15 mouse cellular contexts compared by ENCODE assay signal in genomic region chr9:109049996-109050673, GRCm38 (mm10). TPM values are rescaled to one million over a fixed set of nuclear protein-coding genes. Genes with fewer than 3 reads are reported as not detected.
DNase-seq lines count a peak whose midpoint lies in the region; ATAC-seq and TF ChIP-seq lines count a peak whose summit lies in the region.
"Had no signal": no experiment of that assay in that cellular context is flagged by ENCODE, and none has a peak within 500 bp of the region (broad histone marks: within the 10 kb centered on the region; RNA-seq: fewer than 3 reads in every experiment).

No protein-coding gene starts in this region.

- H3K36me3 ChIP-seq in forebrain, postnatal 0 days (ENCODE audit: insufficient read depth), result no peaks in the 10 kb centered on the region
- H3K36me3 ChIP-seq: midbrain, embryonic 15.5 days; neural tube, embryonic 13.5 days had no signal

- no peak overlapping the region for H3K27ac ChIP-seq in forebrain, postnatal 0 days (ENCODE audit: low read depth, low read length)
- H3K27ac ChIP-seq: midbrain, embryonic 15.5 days; neural tube, embryonic 13.5 days had no signal

- intact Hi-C loops in heart, postnatal 25 days (cut with DNase I), result no loop called here

- no peaks in the 10 kb centered on the region for H3K27me3 ChIP-seq in forebrain, postnatal 0 days (ENCODE audit: insufficient read depth, low read length)
- H3K27me3 ChIP-seq: midbrain, embryonic 15.5 days; neural tube, embryonic 13.5 days had no signal

- WGBS in forebrain, postnatal 0 days, result 82% methylated on average over 9 of the region's 9 CpGs

- DNase-seq in heart, adult 11 months, result peak; percentile 84
- DNase-seq in heart, postnatal 25 days (ENCODE audit: low spot score), result no peak
- peak; percentile 13 to 19 for DNase-seq in right cerebral cortex, postnatal 10 days (ENCODE audit: low spot score in 2 of 2)
- no peak for DNase-seq in right cerebral cortex, postnatal 14 days
- DNase-seq in ES-CJ7 (ENCODE audit: low read depth, low spot score), result peak; percentile 56
- DNase-seq in natural killer cell, adult 2 months (ENCODE audit: low spot score in 2 of 2), result peak; percentile 33 to 37
- no peak for DNase-seq in layer of hippocampus, postnatal 10 days (ENCODE audit: low spot score in 2 of 2)
- DNase-seq in forebrain, postnatal 0 days, result no peak
- DNase-seq: adrenal gland, postnatal 36 days; cerebellum, adult 11 months; heart, postnatal 10 days; lung, postnatal 10 days; right cerebral cortex, adult 18-20 months had no signal

- no peak overlapping the region for H3K4me3 ChIP-seq in forebrain, postnatal 0 days (ENCODE audit: low read depth, low read length)
- H3K4me3 ChIP-seq: midbrain, embryonic 15.5 days; neural tube, embryonic 13.5 days had no signal

- TF ChIP-seq CTCF in forebrain, postnatal 0 days (IDR thresholded peaks at IDR 0.05; ENCODE audit: low read depth), result no peak

- no peaks in the 10 kb centered on the region for H3K4me1 ChIP-seq in forebrain, postnatal 0 days (ENCODE audit: insufficient read depth)

- H3K9ac ChIP-seq in forebrain, postnatal 0 days, result no peak overlapping the region
- H3K9ac ChIP-seq: midbrain, embryonic 15.5 days; neural tube, embryonic 13.5 days had no signal

- H3K4me2 ChIP-seq in forebrain, postnatal 0 days (ENCODE audit: low read depth), result no peak overlapping the region
- H3K4me2 ChIP-seq: midbrain, embryonic 15.5 days; neural tube, embryonic 13.5 days had no signal

- no peak for ATAC-seq in forebrain, postnatal 0 days
- ATAC-seq: midbrain, embryonic 15.5 days had no signal

- H3K9me3 ChIP-seq in forebrain, postnatal 0 days (ENCODE audit: low read length), result no peaks in the 10 kb centered on the region
- H3K9me3 ChIP-seq: midbrain, embryonic 15.5 days; neural tube, embryonic 13.5 days had no signal

RNA-seq across cellular contexts. Expression of gene Trex1, which starts 9.4 kb away (rescaled TPM):
- 10 to 100 TPM; 11.9 to 12.9 TPM for total RNA-seq in heart, postnatal 25 days (2021)
- total RNA-seq in layer of hippocampus, postnatal 10 days (2021), result 10 to 100 TPM; 11.9 to 13.2 TPM
- total RNA-seq in forebrain, postnatal 0 days (2014; rRNA removed), result 22.5 and 25.3 TPM in 2 replicates
- 16.5 and 20.3 TPM in 2 replicates for polyA plus RNA-seq in forebrain, postnatal 0 days (2015; fragmentation: Nextera tagmentation; extraction: Ambion mirVana)

RNA-seq across cellular contexts. Expression of gene Shisa5, which starts 11.8 kb away (rescaled TPM):
- total RNA-seq in heart, postnatal 25 days (2021), result 10 to 100 TPM; 43.0 to 43.2 TPM
- total RNA-seq in layer of hippocampus, postnatal 10 days (2021), result 10 to 100 TPM; 37.7 to 47.2 TPM
- 66.2 and 68.4 TPM in 2 replicates for total RNA-seq in forebrain, postnatal 0 days (2014; rRNA removed)
- polyA plus RNA-seq in forebrain, postnatal 0 days (2015; fragmentation: Nextera tagmentation; extraction: Ambion mirVana), result 75.9 and 77.3 TPM in 2 replicates

RNA-seq across cellular contexts. Expression of gene Atrip, which starts 23.8 kb away (rescaled TPM):
- total RNA-seq in heart, postnatal 25 days (2021), result 1 to 10 TPM; 6.7 to 7.1 TPM
- 10 to 100 TPM; 28.5 to 29.9 TPM for total RNA-seq in layer of hippocampus, postnatal 10 days (2021)
- total RNA-seq in forebrain, postnatal 0 days (2014; rRNA removed), result 45.2 and 46.1 TPM in 2 replicates
- polyA plus RNA-seq in forebrain, postnatal 0 days (2015; fragmentation: Nextera tagmentation; extraction: Ambion mirVana), result 34.6 and 34.8 TPM in 2 replicates

RNA-seq across cellular contexts. Expression of gene Ccdc51, which starts 32.2 kb away (rescaled TPM):
- total RNA-seq in heart, postnatal 25 days (2021), result 10 to 100 TPM; 11.5 to 12.2 TPM
- 1 to 10 TPM; 6.1 to 7.3 TPM for total RNA-seq in layer of hippocampus, postnatal 10 days (2021)
- 12.2 and 12.9 TPM in 2 replicates for total RNA-seq in forebrain, postnatal 0 days (2014; rRNA removed)
- polyA plus RNA-seq in forebrain, postnatal 0 days (2015; fragmentation: Nextera tagmentation; extraction: Ambion mirVana), result 6.4 and 7.2 TPM in 2 replicates

RNA-seq across cellular contexts. Expression of gene Tma7, which starts 32.3 kb away (rescaled TPM):
- 100 to 1,000 TPM; 243 to 255 TPM for total RNA-seq in heart, postnatal 25 days (2021)
- 100 to 1,000 TPM; 331 to 333 TPM for total RNA-seq in layer of hippocampus, postnatal 10 days (2021)
- 177 and 216 TPM in 2 replicates for total RNA-seq in forebrain, postnatal 0 days (2014; rRNA removed)
- 695 and 816 TPM in 2 replicates for polyA plus RNA-seq in forebrain, postnatal 0 days (2015; fragmentation: Nextera tagmentation; extraction: Ambion mirVana)

Comparison
In these comparisons a context has a peak if more than half of its experiments do, and no peak if none do; other contexts are left out.
1. DNase-seq: peak in heart, adult 11 months (single experiment), right cerebral cortex, postnatal 10 days (2 of 2), ES-CJ7 (single experiment) and natural killer cell, adult 2 months (2 of 2); none in heart, postnatal 25 days (single experiment), right cerebral cortex, postnatal 14 days (single experiment), layer of hippocampus, postnatal 10 days (0 of 2) and forebrain, postnatal 0 days (single experiment).